Mouse (Mus musculus) v-Abl transformed pro-B cells (cell line): ENCODE results near the gene Zfp53.
"Not testable (repeated sequence)": the region's sequence is repeated elsewhere in the genome, so short reads cannot be mapped to it uniquely, and the experiment has no call there.

Source experiments
- in situ Hi-C, 2 experiments: fragments of 400-800 bp; cut with MboI; formaldehyde crosslinking; loops; one replicate each; pipeline ENCODE4 v1.15.1; 2025; ENCODE audit not compliant: unreplicated experiment in 2 of 2

Zfp53 gene

GRCm38 (mm10) chr17:21488760-21489499 lies at the start of gene Zfp53:
Gene Zfp53 (plus strand): TSS chr17:21488998.
- in situ Hi-C loops: no loop called here

DNA sequence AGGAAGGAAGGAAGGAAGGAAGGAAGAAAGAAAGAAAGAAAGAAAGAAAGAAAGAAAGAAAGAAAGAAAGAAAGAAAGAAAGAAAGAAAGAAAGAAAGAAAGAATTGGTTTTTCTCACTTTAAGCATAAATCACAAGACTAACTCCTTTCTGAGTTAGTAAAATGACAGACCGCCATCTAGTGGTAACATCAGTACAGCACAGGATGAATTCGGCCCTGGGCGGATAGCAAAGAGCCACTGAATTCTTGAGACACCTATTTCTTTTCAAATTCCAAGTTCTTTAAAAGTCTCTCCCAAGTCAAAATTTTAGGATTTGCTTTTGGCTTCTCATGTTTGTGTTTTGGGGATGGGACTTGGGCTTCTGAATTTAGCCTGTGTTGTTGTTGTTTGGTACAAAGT lies 39.1 kb upstream of the Zfp53 start:
- in situ Hi-C loops: loop anchor here (5.0 to 25.0 kb wide), 3 partner anchors 53 to 487 kb away; no protein-coding TSS in a partner anchor

DNA sequence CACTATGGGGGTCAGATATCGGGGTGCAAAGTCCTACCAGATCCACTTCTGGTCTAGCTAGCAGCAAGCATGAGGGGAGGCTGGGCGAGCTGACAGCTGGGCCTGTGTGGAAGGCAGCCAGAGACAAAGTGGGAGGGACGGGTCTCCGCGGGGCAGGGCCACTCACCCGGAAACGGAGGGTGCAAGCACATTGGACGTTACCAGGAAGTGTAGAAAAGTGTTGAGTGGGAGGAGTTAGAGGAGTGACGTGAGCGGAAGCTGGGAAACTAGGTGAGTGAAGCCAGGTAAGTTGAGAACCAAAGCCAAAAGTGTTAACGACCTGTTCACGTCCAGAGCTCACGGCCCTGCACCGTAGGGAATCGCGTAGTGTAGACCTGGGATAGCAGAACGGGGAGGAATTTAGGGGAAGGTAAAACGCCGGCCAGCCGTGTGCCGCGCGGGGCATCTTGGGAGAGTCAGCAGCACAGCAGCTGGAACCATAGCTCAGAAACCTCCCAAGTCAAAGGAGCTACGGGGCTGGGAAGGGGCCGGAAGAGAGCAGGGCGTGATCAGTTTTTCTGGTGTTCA lies 38.6 kb upstream of the Zfp53 start, which contains the start of gene Zfp51:
Zfp51 (plus strand) TSS at position 237 of the 567 bp plus-strand sequence.
- in situ Hi-C loops: loop anchor here (5.0 to 10.0 kb wide), 2 partner anchors 52 to 65 kb away; no protein-coding TSS in a partner anchor

- in situ Hi-C loops: no loop called here
These were observed 25.2 kb upstream of the Zfp53 start for GRCm38 (mm10) chr17:21463550-21463949.

GRCm38 (mm10) chr17:21472032-21472652 lies 16.7 kb upstream of the Zfp53 start:
- in situ Hi-C loops: no loop called here

DNA sequence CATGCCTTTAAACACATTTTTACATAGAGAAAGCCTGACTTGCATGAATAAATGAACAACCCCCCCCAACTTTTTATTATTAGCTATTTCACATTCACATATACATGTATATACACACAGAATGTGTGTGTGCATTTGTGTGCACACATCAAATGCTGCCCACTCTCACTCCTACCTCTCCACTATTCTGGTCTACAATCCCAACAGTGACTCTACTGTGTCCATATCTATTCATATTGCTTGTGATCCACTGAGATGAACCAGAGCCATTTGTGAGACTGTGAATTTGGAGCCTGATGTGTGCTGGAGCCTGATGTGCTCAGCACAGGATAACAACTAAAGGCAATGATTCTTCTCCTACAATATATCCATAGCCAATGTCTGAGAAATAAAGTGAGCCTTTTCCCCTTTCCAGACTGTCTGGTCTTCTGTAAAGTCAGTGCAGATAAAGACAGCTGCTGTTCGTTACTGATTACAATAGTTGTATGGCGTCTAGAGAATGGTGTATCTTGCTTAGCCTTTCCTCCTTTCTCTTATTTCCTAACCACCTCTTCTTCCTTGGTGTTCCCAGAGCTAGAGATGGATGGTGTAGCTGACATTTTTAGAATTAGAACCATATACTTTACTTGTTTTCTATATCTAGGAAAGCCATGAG lies 16.0 kb upstream of the Zfp53 start:
- in situ Hi-C loops: no loop called here

DNA sequence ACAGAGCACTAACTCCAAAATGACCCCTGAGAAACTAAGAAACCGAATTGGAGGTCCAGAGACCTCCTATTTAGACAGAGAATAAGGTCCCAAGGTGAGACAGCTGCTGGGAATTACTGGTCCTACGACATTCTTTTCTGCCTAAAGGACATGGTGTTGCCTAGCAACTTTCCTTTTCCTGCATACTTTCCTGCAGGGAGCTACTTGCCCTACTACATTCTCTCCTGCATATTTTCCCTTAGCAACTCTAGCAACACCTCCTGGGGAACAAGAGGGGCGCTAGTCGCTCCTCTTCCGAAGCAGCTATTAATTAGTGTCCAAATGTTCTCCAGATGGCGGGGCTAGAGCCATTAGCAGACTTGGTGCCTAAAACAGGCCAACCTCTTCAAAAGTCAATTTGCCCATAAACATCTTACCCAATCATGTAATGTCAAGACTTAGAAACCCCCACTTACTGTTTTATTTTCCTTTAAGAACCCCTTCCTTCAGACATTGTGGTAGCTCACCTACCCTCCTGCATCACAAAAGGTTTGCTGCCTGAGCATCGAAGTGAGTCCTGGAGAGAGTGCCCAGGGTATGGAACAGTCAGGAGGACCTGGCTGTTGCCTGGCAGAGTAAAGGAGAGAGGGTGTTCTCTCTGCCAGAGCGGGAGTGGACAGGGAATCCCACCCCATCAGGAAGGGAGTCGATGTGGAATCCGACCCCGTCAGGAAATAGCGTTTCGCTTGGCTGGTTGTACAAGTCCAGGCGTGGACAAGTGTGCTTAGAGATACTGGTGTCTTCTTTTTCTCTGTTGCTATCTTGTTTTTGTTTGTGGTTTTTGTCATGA lies 15.2 kb upstream of the Zfp53 start:
- in situ Hi-C loops: no loop called here

DNA sequence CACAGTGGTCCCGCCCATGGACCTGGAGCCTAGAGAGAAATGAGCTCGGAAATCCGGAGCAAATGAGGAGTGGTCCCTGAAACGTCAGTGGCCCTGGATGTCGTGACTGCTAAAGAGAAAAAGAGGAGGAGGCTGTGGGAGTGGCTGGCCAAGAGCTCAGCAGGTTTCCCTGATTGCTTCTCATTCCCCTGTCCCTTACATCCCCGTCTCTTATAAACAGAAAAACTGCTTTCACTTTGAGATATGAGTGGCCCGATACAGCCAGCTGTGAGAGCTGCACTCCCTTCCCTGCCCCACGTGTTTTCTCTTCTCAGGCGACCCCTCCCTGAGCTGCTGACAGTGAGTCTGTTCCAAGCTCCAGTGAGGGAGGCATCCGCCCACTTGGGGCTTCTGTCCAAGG lies 14.1 kb upstream of the Zfp53 start:
- in situ Hi-C loops: not testable (repeated sequence)

DNA sequence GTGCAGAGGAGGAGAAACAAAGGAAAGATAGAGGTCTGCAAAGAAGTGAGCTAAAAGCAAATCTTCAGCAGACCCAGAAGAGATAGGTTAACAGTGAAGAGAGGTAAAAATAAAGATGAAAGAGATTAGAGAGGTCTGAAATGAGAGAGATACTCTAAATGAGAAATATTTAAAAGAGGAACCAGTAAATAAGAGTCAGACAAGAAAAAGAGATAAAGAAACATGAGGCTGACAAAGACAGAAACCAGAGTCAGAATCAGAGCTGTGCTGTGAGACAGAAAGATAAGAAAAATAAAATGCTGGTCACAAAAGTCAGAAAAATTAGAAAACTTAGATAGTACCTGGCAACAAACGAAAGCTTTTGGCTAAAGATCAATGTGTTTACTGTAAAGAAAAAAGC lies 13.5 kb upstream of the Zfp53 start:
- in situ Hi-C loops: not testable (repeated sequence)

DNA sequence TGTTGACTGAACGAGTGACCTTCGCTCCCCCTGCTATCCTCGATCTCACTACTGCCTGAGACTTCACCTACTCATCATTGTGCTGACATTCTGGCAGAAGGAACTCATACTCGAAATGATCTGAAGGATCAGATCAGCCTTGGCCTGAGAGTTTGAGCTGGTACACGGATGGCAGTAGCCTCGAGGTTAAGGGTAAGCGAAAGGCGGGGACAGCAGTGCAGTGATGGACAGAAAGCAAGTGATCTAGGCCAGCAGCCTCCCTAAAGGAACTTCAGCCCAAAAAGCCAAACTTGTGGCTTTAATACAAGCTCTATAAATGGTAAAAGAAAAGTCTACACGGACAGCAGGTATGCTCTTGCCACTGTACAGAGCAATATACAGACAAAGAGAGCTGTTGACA lies 12.4 kb upstream of the Zfp53 start:
- in situ Hi-C loops: not testable (repeated sequence)

GRCm38 (mm10) chr17:21478103-21478777 lies 10.6 kb upstream of the Zfp53 start:
- in situ Hi-C loops: not testable (repeated sequence)

DNA sequence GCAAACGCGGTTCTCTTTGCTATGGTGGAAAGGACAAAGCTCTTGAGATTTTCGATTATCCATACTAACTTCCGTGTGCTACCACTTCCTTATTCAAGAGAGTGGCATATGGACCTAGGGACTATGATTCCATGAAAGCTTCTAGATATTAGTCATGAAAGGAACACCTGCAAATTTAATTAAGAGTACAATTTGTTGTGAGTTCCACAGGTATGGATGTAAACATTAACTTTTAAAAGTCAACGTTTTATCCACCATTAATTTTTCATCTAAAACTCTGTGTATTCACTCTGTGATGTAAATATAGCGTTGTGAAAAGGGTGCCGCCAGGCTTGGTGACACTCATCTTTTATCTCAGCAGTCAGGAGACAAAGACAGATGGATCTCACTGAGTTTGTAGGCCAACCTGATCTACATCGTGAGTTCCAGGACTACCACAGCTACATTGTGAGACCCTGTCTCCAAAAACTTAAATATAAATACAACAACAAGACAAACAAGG lies 753 bp downstream of the Zfp53 start:
- in situ Hi-C loops: no loop called here

DNA sequence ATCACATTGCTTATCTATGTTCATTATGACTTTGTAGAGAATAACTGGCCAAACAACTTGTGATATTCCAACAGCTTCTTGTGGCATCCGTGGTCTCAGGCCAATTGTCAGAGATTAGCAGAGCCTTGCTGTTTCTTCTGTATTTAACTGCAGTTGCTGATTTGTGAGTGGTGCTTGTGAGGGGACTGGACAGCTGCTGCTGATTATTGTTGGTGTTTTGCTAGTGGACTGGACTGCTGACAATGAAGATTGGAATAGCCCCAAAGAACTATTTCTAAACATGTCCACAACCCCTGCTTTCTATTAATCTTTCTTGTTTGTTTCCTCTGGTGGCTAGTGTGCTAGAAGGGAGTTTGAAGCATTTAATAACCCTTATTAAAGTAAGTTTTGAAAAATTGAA lies 12.6 kb downstream of the Zfp53 start:
- in situ Hi-C loops: loop anchor here in 1 of 2 experiments (5.0 kb wide), 1 partner anchor 49 kb away; the partner anchor contains the start of gene Zfp51

DNA sequence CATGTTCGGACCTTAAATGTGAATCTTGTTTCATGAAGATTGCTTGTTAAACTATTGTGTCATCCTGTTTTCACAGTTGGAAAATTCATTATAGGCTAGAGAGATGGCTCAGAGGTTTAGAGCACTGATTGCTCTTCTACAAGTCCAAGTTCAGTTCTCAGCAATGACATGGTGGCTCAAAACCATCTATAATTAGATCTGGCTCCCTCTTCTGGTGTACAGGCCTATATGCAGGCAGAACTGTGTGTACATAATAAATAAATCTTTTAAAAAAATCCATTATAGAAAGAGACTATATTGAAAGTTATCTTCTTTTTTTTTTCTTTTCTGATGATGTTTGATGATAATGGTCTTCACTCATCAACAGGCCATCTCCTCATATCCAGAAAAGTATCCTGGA lies 15.7 kb downstream of the Zfp53 start:
- in situ Hi-C loops: loop anchor here in 1 of 2 experiments (5.0 kb wide), 1 partner anchor 52 kb away; the partner anchor contains the start of gene Zfp51

DNA sequence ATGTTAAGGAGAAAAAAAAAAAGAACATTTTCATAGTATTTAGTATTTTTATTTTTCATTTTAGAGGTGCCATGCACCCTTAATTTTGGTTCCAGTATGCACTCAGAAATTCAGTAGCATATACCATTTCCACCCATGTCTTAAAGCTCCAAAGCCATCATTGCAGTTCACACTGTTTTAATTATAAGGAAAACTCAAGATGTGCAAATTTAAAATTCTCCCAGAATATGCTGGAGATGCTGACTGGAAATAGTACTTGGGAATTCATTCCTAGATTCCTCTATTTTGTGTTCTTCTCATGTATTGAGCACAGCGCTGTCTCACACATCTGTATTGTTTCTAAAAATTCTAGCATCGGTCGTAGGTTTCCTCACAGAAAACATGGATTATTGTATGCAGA lies 17.5 kb downstream of the Zfp53 start:
- in situ Hi-C loops: no loop called here

GRCm38 (mm10) chr17:21509756-21510155 lies 21.0 kb downstream of the Zfp53 start:
- in situ Hi-C loops: loop anchor here (5.0 to 10.0 kb wide), 3 partner anchors 55 to 525 kb away; partner anchors contain the start of genes Zfp51 (in 1 of the 2) and Zfp54 (in 1 of the 2)

DNA sequence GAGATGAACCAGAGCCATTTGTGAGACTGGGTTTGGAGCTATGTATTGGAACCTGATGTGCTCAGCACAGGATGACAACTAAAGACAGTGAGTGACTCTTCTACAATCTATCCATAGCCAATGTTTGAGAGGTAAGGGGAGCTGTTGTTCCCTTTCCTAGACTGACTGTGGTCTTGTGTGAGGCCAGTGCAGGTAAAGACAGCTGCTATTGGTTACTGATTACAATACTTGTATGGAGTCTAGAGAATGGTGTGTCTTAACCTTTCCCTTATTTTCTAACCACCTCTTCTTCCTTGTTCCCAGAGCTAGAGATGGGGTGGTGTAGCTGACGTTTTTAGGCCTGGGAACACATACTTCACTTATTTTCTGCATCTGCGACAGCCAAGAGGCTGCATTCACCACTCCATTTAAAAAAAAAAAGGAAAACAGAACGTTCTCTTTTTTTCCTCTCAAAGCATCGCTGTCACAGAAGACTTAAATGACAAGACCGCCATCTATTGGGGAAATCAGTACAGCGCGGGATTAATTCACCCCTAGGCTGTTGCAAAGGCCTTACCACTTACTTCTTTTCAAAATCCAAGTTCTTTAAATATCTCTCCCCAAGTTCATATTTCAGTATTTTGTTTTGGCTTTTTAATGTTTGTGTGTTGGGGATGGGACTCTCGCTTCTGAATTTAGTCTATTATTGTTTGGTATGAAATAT lies 26.8 kb downstream of the Zfp53 start:
- in situ Hi-C loops: loop anchor here (5.0 to 10.0 kb wide), 4 partner anchors 61 to 568 kb away; partner anchors contain the start of genes Ppp2r1a (in 1 of the 2) and Zfp51 (in 1 of the 2)
